ENCODE assay signal across 19 mouse cellular contexts in genomic region chr15:32398721-32399120, GRCm38 (mm10).
DNase-seq lines count a peak whose midpoint lies in the region; ATAC-seq lines count a peak whose summit lies in the region.
"Had no signal": no experiment of that assay in that cellular context is flagged by ENCODE, and none has a peak within 500 bp of the region (broad histone marks: within the 10 kb centered on the region; RNA-seq: fewer than 3 reads in every experiment).

No protein-coding gene starts in this region.

- no peaks in the 10 kb centered on the region for H3K36me3 ChIP-seq in heart, embryonic 12.5 days
- no peaks in the 10 kb centered on the region for H3K36me3 ChIP-seq in midbrain, embryonic 11.5 days (ENCODE audit: control insufficient read depth, insufficient read depth, low read length)
- H3K36me3 ChIP-seq in midbrain, embryonic 15.5 days (replicated peaks) = no peaks in the 10 kb centered on the region
- H3K36me3 ChIP-seq: G1E had no signal

- H3K27me3 ChIP-seq in heart, embryonic 12.5 days (replicated peaks) = no peaks in the 10 kb centered on the region
- H3K27me3 ChIP-seq in midbrain, embryonic 11.5 days (ENCODE audit: control insufficient read depth, insufficient read depth, low read length) = no peaks in the 10 kb centered on the region
- no peaks in the 10 kb centered on the region for H3K27me3 ChIP-seq in midbrain, embryonic 15.5 days (replicated peaks)
- H3K27me3 ChIP-seq: CH12.LX, Patski had no signal

- H3K4me1 ChIP-seq in heart, embryonic 12.5 days (replicated peaks) = peaks cover 14% of the 10 kb centered on the region
- H3K4me1 ChIP-seq in midbrain, embryonic 11.5 days (ENCODE audit: control insufficient read depth, insufficient read depth, low read length) = no peaks in the 10 kb centered on the region
- H3K4me1 ChIP-seq in midbrain, embryonic 15.5 days = no peaks in the 10 kb centered on the region

- WGBS in heart, embryonic 12.5 days = 84% methylated on average over 1 of the region's 1 CpGs
- WGBS in midbrain, embryonic 11.5 days = 88% methylated on average over 1 of the region's 1 CpGs
- WGBS in midbrain, embryonic 15.5 days = 86% methylated on average over 1 of the region's 1 CpGs

- no peaks in the 10 kb centered on the region for H3K9me3 ChIP-seq in heart, embryonic 12.5 days (replicated peaks)
- no peaks in the 10 kb centered on the region for H3K9me3 ChIP-seq in midbrain, embryonic 11.5 days (ENCODE audit: control insufficient read depth, low read length)
- no peaks in the 10 kb centered on the region for H3K9me3 ChIP-seq in midbrain, embryonic 15.5 days
- H3K9me3 ChIP-seq: G1E had no signal

- H3K4me2 ChIP-seq in heart, embryonic 12.5 days = no peak overlapping the region
- no peak overlapping the region for H3K4me2 ChIP-seq in midbrain, embryonic 11.5 days
- no peak overlapping the region for H3K4me2 ChIP-seq in midbrain, embryonic 15.5 days

- H3K4me3 ChIP-seq in heart, embryonic 12.5 days = no peak overlapping the region
- no peak overlapping the region for H3K4me3 ChIP-seq in midbrain, embryonic 11.5 days (ENCODE audit: low read depth, low read length)
- no peak overlapping the region for H3K4me3 ChIP-seq in midbrain, embryonic 15.5 days

- no peak overlapping the region for H3K27ac ChIP-seq in heart, embryonic 12.5 days (ENCODE audit: poor library complexity, severe bottlenecking)
- H3K27ac ChIP-seq in midbrain, embryonic 11.5 days (ENCODE audit: low read depth, low read length) = no peak overlapping the region
- H3K27ac ChIP-seq in midbrain, embryonic 15.5 days = no peak overlapping the region

- peak; percentile 61 for DNase-seq in heart, adult 11 months
- peak; percentile 82 for DNase-seq in midbrain, embryonic 11.5 days (ENCODE audit: low spot score, missing footprints)
- DNase-seq: adrenal gland, adult 2 months; adrenal gland, adult 8-10 months; adrenal gland, postnatal 10 days; adrenal gland, postnatal 14 days; adrenal gland, postnatal 25 days; adrenal gland, postnatal 36 days; B cell, adult 2 months; cerebellum, adult 11 months; cerebellum, adult 11-12 months; cerebellum, adult 18-20 months had no signal

- H3K9ac ChIP-seq in heart, embryonic 12.5 days = no peak overlapping the region
- H3K9ac ChIP-seq in midbrain, embryonic 11.5 days (ENCODE audit: low read length) = no peak overlapping the region
- no peak overlapping the region for H3K9ac ChIP-seq in midbrain, embryonic 15.5 days

- ATAC-seq in heart, embryonic 12.5 days (ENCODE audit: insufficient number of reproducible peaks, low FRiP score) = no peak
- no peak for ATAC-seq in midbrain, embryonic 11.5 days (ENCODE audit: low FRiP score)
- no peak for ATAC-seq in midbrain, embryonic 15.5 days (replicated peaks)
- ATAC-seq: activated CD4-positive, CD25-positive, alpha-beta regulatory T cell, adult 4 months; CD4-positive, CD25-positive, alpha-beta regulatory T cell, adult 4 months; Patski had no signal
